Mouse (Mus musculus) retina, adult 2 months (tissue): ENCODE results near the gene Chac1.

Source experiments
- DNase-seq: peaks from one replicate; pipeline ENCODE4 v3.0.0-alpha.2; 2012; ENCODE audit warnings: low read depth, low spot score

The Chac1 gene

GRCm38 (mm10) chr2:119370116-119370515 is 19.1 kb downstream of the Chac1 start:
- no peak for DNase-seq

- DNase-seq = no peak
These were observed 26.3 kb downstream of the Chac1 start for GRCm38 (mm10) chr2:119377286-119377685.

DNA sequence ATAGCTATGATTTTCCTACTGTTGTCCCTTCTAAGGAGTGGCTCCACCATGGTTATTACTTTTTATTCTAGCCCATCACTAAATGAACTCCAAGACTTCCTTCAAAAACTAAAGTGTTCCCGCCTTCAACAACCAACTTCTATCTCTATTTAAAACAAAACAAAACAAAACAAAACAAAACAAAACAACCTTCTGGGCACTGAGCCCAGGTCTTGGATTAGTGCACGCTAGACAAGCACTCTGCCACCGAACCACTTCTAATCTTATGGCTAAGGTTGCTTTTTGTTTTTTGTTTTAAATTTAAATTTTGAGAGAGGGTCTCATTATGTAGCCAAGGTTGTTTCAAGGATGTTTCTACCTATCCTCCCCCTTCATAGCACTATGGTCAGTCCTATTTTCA is 26.8 kb downstream of the Chac1 start:
- DNase-seq = no peak

- no peak for DNase-seq
These were observed 28.4 kb downstream of the Chac1 start for GRCm38 (mm10) chr2:119379455-119379854.

- DNase-seq = no peak
These were observed 37.2 kb downstream of the Chac1 start for GRCm38 (mm10) chr2:119388266-119388665.

GRCm38 (mm10) chr2:119389992-119390391 is 39.0 kb downstream of the Chac1 start:
- DNase-seq = no peak

- DNase-seq = no peak
These were observed 47.2 kb downstream of the Chac1 start for GRCm38 (mm10) chr2:119398252-119398651.

DNA sequence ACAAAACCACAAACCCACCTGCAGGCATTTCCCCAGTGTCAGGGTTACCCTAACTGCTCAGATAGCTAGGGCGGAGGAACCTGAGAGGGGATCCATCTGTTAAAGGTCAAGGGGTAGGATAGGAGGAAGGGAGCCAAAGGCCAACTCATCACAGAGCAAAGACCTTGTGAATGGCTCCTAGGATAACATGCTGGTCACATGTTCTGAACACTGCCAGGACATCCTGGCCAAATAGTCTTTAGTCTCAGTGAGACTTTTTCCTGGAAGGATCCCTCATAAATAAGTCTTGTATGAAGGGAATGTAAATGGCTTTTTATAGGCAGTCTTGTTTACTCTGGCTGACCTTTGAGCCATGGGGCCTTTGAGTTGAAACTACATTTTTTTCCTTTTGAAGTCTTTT is 47.6 kb downstream of the Chac1 start:
- no peak for DNase-seq

GRCm38 (mm10) chr2:119399313-119399712 is 48.3 kb downstream of the Chac1 start:
- no peak for DNase-seq
